Mouse (Mus musculus): ENCODE results near the gene Prkg1. TPM values are rescaled to one million over a fixed set of nuclear protein-coding genes. Genes with fewer than 3 reads are reported as not detected.

The Prkg1 gene
- total and polyA plus RNA-seq, 3 experiments, result 1.0 to 29.0 (median 22.9) TPM

- Histone ChIP-seq H3K4me3 (ENCODE audit: low read depth, low read length) (no peak overlapping the region), H3K9me3 (replicated peaks) (no peaks in the 10 kb centered on the region), H3K27me3 (ENCODE audit: insufficient read depth, low read length) (peaks cover 14% of the 10 kb centered on the region), H3K36me3 (replicated peaks) (peaks cover 6% of the 10 kb centered on the region), H3K4me1 (ENCODE audit: insufficient read depth, low read depth, low read length) (peaks cover 4% of the 10 kb centered on the region; the same call in 1 of the 2 replicates)
- no peak for TF ChIP-seq CTCF (IDR thresholded peaks at IDR 0.05; ENCODE audit: low read depth, low read length)
- no peak for TF ChIP-seq POLR2AphosphoS5 (IDR thresholded peaks at IDR 0.05; ENCODE audit: insufficient replicate concordance, low read depth, low read length)
- TF ChIP-seq GATA1 (IDR thresholded peaks at IDR 0.05; ENCODE audit: borderline replicate concordance, low read length), result no peak
- TF ChIP-seq TAL1 (conservative IDR thresholded peaks at IDR 0.05; ENCODE audit: low read depth, low read length), result no peak
- TF ChIP-seq GATA2 (IDR thresholded peaks at IDR 0.05; ENCODE audit: borderline replicate concordance, low read depth, low read length), result no peak
- no peak for DNase-seq (ENCODE audit: low spot score)
- ATAC-seq (ENCODE audit: extremely low read depth, insufficient number of reproducible peaks, low FRiP score, poor library complexity, severe bottlenecking), result no peak
Measured at GRCm38 (mm10) chr19:31665007-31665406, 99.8 kb downstream of the Prkg1 start.

GRCm38 (mm10) chr19:31664159-31664991, 100.5 kb downstream of the Prkg1 start:
- ATAC-seq (ENCODE audit: extremely low read depth, insufficient number of reproducible peaks, low FRiP score, poor library complexity, severe bottlenecking), result 0 out of 2 replicates have a peak, but pooled peaks have one; percentile 8
- Histone ChIP-seq H3K36me3 (replicated peaks) (peaks cover 6% of the 10 kb centered on the region), H3K9me3 (replicated peaks) (no peaks in the 10 kb centered on the region), H3K4me3 (ENCODE audit: low read depth, low read length) (no peak overlapping the region), H3K27me3 (ENCODE audit: insufficient read depth, low read length) (peaks cover 14% of the 10 kb centered on the region), H3K4me1 (ENCODE audit: insufficient read depth, low read depth, low read length) (peaks cover 4% of the 10 kb centered on the region; the same call in 1 of the 2 replicates)
- no peak for TF ChIP-seq GATA1 (IDR thresholded peaks at IDR 0.05; ENCODE audit: borderline replicate concordance, low read length)
- DNase-seq (ENCODE audit: low spot score), result no peak

- DNase-seq (ENCODE audit: low spot score) (no peak), ATAC-seq (ENCODE audit: extremely low read depth, insufficient number of reproducible peaks, low FRiP score, poor library complexity, severe bottlenecking) (no peak)
- Histone ChIP-seq H3K9me3 (replicated peaks) (no peaks in the 10 kb centered on the region), H3K36me3 (replicated peaks) (peaks cover 6% of the 10 kb centered on the region), H3K4me3 (ENCODE audit: low read depth, low read length) (no peak overlapping the region), H3K27me3 (ENCODE audit: insufficient read depth, low read length) (peaks cover 14% of the 10 kb centered on the region), H3K4me1 (ENCODE audit: insufficient read depth, low read depth, low read length) (peaks cover 4% of the 10 kb centered on the region; the same call in 1 of the 2 replicates)
- no peak for TF ChIP-seq CTCF (IDR thresholded peaks at IDR 0.05; ENCODE audit: low read depth, low read length)
- TF ChIP-seq POLR2AphosphoS5 (IDR thresholded peaks at IDR 0.05; ENCODE audit: insufficient replicate concordance, low read depth, low read length), result no peak
- TF ChIP-seq GATA1 (IDR thresholded peaks at IDR 0.05; ENCODE audit: borderline replicate concordance, low read length), result no peak
- no peak for TF ChIP-seq TAL1 (conservative IDR thresholded peaks at IDR 0.05; ENCODE audit: low read depth, low read length)
- no peak for TF ChIP-seq GATA2 (IDR thresholded peaks at IDR 0.05; ENCODE audit: borderline replicate concordance, low read depth, low read length)
Measured at GRCm38 (mm10) chr19:31663437-31664158, 101.2 kb downstream of the Prkg1 start.

- no peak overlapping the region for H3K4me3 ChIP-seq (ENCODE audit: low read depth, low read length)
Measured at GRCm38 (mm10) chr19:31662802-31663201, 102.0 kb downstream of the Prkg1 start.

GRCm38 (mm10) chr19:31658751-31659397, 106.0 kb downstream of the Prkg1 start:
- H3K9me3 ChIP-seq (replicated peaks), result no peaks in the 10 kb centered on the region
- no peaks in the 10 kb centered on the region for H3K4me1 ChIP-seq (ENCODE audit: insufficient read depth, low read depth, low read length)
- H3K36me3 ChIP-seq (replicated peaks), result peaks cover 3% of the 10 kb centered on the region
- TF ChIP-seq GATA1 (IDR thresholded peaks at IDR 0.05; ENCODE audit: borderline replicate concordance, low read length) (no peak), CTCF (IDR thresholded peaks at IDR 0.05; ENCODE audit: low read depth, low read length) (no peak), GATA2 (IDR thresholded peaks at IDR 0.05; ENCODE audit: borderline replicate concordance, low read depth, low read length) (no peak), POLR2AphosphoS5 (IDR thresholded peaks at IDR 0.05; ENCODE audit: insufficient replicate concordance, low read depth, low read length) (no peak), TAL1 (conservative IDR thresholded peaks at IDR 0.05; ENCODE audit: low read depth, low read length) (no peak)
- no peak overlapping the region for H3K4me3 ChIP-seq (ENCODE audit: low read depth, low read length)
- ATAC-seq (ENCODE audit: extremely low read depth, insufficient number of reproducible peaks, low FRiP score, poor library complexity, severe bottlenecking) (no peak), DNase-seq (ENCODE audit: low spot score) (no peak)
- peaks cover 5% of the 10 kb centered on the region; the same call in 1 of the 2 replicates for H3K27me3 ChIP-seq (ENCODE audit: insufficient read depth, low read length)

More at GRCm38 (mm10) chr19:31662802-31663201, 102.0 kb downstream of the Prkg1 start:
- no peak for DNase-seq (ENCODE audit: low spot score)
- peaks cover 14% of the 10 kb centered on the region for H3K27me3 ChIP-seq (ENCODE audit: insufficient read depth, low read length)
- no peak for ATAC-seq (ENCODE audit: extremely low read depth, insufficient number of reproducible peaks, low FRiP score, poor library complexity, severe bottlenecking)
- TF ChIP-seq POLR2AphosphoS5 (IDR thresholded peaks at IDR 0.05; ENCODE audit: insufficient replicate concordance, low read depth, low read length) (no peak), CTCF (IDR thresholded peaks at IDR 0.05; ENCODE audit: low read depth, low read length) (no peak), GATA1 (IDR thresholded peaks at IDR 0.05; ENCODE audit: borderline replicate concordance, low read length) (no peak), GATA2 (IDR thresholded peaks at IDR 0.05; ENCODE audit: borderline replicate concordance, low read depth, low read length) (no peak), TAL1 (conservative IDR thresholded peaks at IDR 0.05; ENCODE audit: low read depth, low read length) (no peak)
- H3K4me1 ChIP-seq (ENCODE audit: insufficient read depth, low read depth, low read length), result peaks cover 4% of the 10 kb centered on the region; the same call in 1 of the 2 replicates
- H3K36me3 ChIP-seq (replicated peaks), result peaks cover 6% of the 10 kb centered on the region
- no peaks in the 10 kb centered on the region for H3K9me3 ChIP-seq (replicated peaks)

- ATAC-seq (ENCODE audit: extremely low read depth, insufficient number of reproducible peaks, low FRiP score, poor library complexity, severe bottlenecking), result no peak
- TF ChIP-seq POLR2AphosphoS5 (IDR thresholded peaks at IDR 0.05; ENCODE audit: insufficient replicate concordance, low read depth, low read length) (no peak), TAL1 (conservative IDR thresholded peaks at IDR 0.05; ENCODE audit: low read depth, low read length) (no peak), GATA2 (IDR thresholded peaks at IDR 0.05; ENCODE audit: borderline replicate concordance, low read depth, low read length) (no peak), CTCF (IDR thresholded peaks at IDR 0.05; ENCODE audit: low read depth, low read length) (no peak), GATA1 (IDR thresholded peaks at IDR 0.05; ENCODE audit: borderline replicate concordance, low read length) (no peak)
- H3K4me3 ChIP-seq (ENCODE audit: low read depth, low read length), result no peak overlapping the region
- peaks cover 3% of the 10 kb centered on the region; the same call in 1 of the 2 replicates for H3K27me3 ChIP-seq (ENCODE audit: insufficient read depth, low read length)
- no peaks in the 10 kb centered on the region for H3K9me3 ChIP-seq (replicated peaks)
- no peaks in the 10 kb centered on the region for H3K36me3 ChIP-seq (replicated peaks)
- no peaks in the 10 kb centered on the region; the same call in 1 of the 2 replicates for H3K4me1 ChIP-seq (ENCODE audit: insufficient read depth, low read depth, low read length)
- no peak for DNase-seq (ENCODE audit: low spot score)
Measured at GRCm38 (mm10) chr19:31656256-31656655, 108.6 kb downstream of the Prkg1 start.
